Mouse (Mus musculus) neural tube, embryonic 12.5 days (tissue): ENCODE data around the gene Rap1b. TPM values are rescaled to one million over a fixed set of nuclear protein-coding genes. Genes with fewer than 3 reads are reported as not detected.

Source experiments
- ATAC-seq: fragments of 200-750 bp; cut with Nextera tagmentation; 2 replicates; pipeline ENCODE4 v1.8.0; 2017; ENCODE audit warnings: low read depth, mild to moderate bottlenecking, moderate TSS enrichment, moderate library complexity; ENCODE audit not compliant: low FRiP score
- H3K27ac ChIP-seq: fragments of 300-500 bp; sonication (generic); 2 replicates; pipeline ENCODE4 v1.5.1; 2016
- H3K27me3 ChIP-seq: fragments of 300-500 bp; sonication (generic); replicated peaks from 2 replicates; pipeline ENCODE4 v1.6.1; 2016; ENCODE audit warnings: mild to moderate bottlenecking
- H3K36me3 ChIP-seq: fragments of 300-500 bp; sonication (generic); 2 replicates; pipeline ENCODE4 v1.6.1; 2016; ENCODE audit warnings: mild to moderate bottlenecking
- H3K4me1 ChIP-seq: fragments of 300-500 bp; sonication (generic); 2 replicates; pipeline ENCODE4 v1.6.1; 2016
- H3K4me2 ChIP-seq: fragments of 300-500 bp; sonication (generic); replicated peaks from 2 replicates; pipeline ENCODE4 v1.6.1; 2016; ENCODE audit warnings: mild to moderate bottlenecking
- H3K4me3 ChIP-seq: fragments of 300-500 bp; sonication (generic); 2 replicates; pipeline ENCODE4 v1.5.1; 2016
- H3K9ac ChIP-seq: fragments of 300-500 bp; sonication (generic); 2 replicates; pipeline ENCODE4 v1.6.1; 2016; ENCODE audit warnings: mild to moderate bottlenecking
- H3K9me3 ChIP-seq: fragments of 300-500 bp; sonication (generic); 2 replicates; pipeline ENCODE4 v1.6.1; 2016; ENCODE audit warnings: mild to moderate bottlenecking
- WGBS: fragments of 180-500 bp; shearing (Covaris S2); methylation state at CpG from one replicate; pipeline ENCODE4 v1.1.7; 2016; 5-methylcytosine and 5-hydroxymethylcytosine counted together
- polyA plus RNA-seq: library from polyadenylated mRNA; unstranded; fragments of >200 nt; fragmentation: Nextera tagmentation; extraction: Ambion mirVana; gene quantifications from 2 replicates; pipeline ENCODE4 v1.2.1, GENCODE M21; 2016

Gene Rap1b
- polyA plus RNA-seq, 1 experiment from 2014 or later, result 156 TPM

GRCm38 (mm10) chr10:117779581-117780305 lies 66.1 kb downstream of the Rap1b start:
- Histone ChIP-seq H3K27ac (no peak overlapping the region), H3K9ac (no peak overlapping the region), H3K27me3 (no peaks in the 10 kb centered on the region), H3K4me3 (no peak overlapping the region), H3K36me3 (peaks cover 69% of the 10 kb centered on the region), H3K4me1 (no peaks in the 10 kb centered on the region), H3K4me2 (no peak overlapping the region), H3K9me3 (no peaks in the 10 kb centered on the region)
- 90% methylated on average over 8 of the region's 8 CpGs for WGBS
- no peak for ATAC-seq

GRCm38 (mm10) chr10:117778951-117779350 lies 66.9 kb downstream of the Rap1b start:
- Histone ChIP-seq H3K36me3 (peaks cover 70% of the 10 kb centered on the region), H3K9ac (no peak overlapping the region), H3K4me3 (no peak overlapping the region), H3K27me3 (no peaks in the 10 kb centered on the region), H3K27ac (no peak overlapping the region), H3K9me3 (no peaks in the 10 kb centered on the region), H3K4me2 (no peak overlapping the region), H3K4me1 (no peaks in the 10 kb centered on the region)
- ATAC-seq, result no peak
- 90% methylated on average over 4 of the region's 4 CpGs for WGBS

GRCm38 (mm10) chr10:117778328-117778910 lies 67.4 kb downstream of the Rap1b start:
- Histone ChIP-seq H3K4me1 (no peaks in the 10 kb centered on the region), H3K27me3 (no peaks in the 10 kb centered on the region), H3K36me3 (peaks cover 68% of the 10 kb centered on the region), H3K27ac (no peak overlapping the region), H3K4me2 (no peak overlapping the region), H3K4me3 (no peak overlapping the region), H3K9me3 (no peaks in the 10 kb centered on the region), H3K9ac (no peak overlapping the region)
- 92% methylated on average over 12 of the region's 12 CpGs for WGBS
- ATAC-seq, result no peak

- Histone ChIP-seq H3K36me3 (peaks cover 69% of the 10 kb centered on the region), H3K4me3 (no peak overlapping the region), H3K9me3 (no peaks in the 10 kb centered on the region), H3K4me1 (no peaks in the 10 kb centered on the region), H3K9ac (no peak overlapping the region), H3K27me3 (no peaks in the 10 kb centered on the region), H3K27ac (no peak overlapping the region), H3K4me2 (no peak overlapping the region)
- ATAC-seq, result no peak
- 96% methylated on average over 17 of the region's 17 CpGs for WGBS
Measured at GRCm38 (mm10) chr10:117777501-117778327, 68.1 kb downstream of the Rap1b start.

GRCm38 (mm10) chr10:117777103-117777470 lies 68.7 kb downstream of the Rap1b start:
- H3K27ac ChIP-seq, result no peak overlapping the region
- 98% methylated on average over 3 of the region's 3 CpGs for WGBS
- no peak for ATAC-seq
- H3K9ac ChIP-seq, result no peak overlapping the region
- peaks cover 69% of the 10 kb centered on the region for H3K36me3 ChIP-seq
- H3K9me3 ChIP-seq, result no peaks in the 10 kb centered on the region
- H3K4me2 ChIP-seq, result no peak overlapping the region
- no peaks in the 10 kb centered on the region for H3K4me1 ChIP-seq
- no peaks in the 10 kb centered on the region for H3K27me3 ChIP-seq
- H3K4me3 ChIP-seq, result no peak overlapping the region

- ATAC-seq, result no peak
- Histone ChIP-seq H3K4me2 (no peak overlapping the region), H3K27ac (no peak overlapping the region), H3K9me3 (no peaks in the 10 kb centered on the region), H3K9ac (no peak overlapping the region), H3K4me3 (no peak overlapping the region), H3K27me3 (no peaks in the 10 kb centered on the region), H3K4me1 (no peaks in the 10 kb centered on the region), H3K36me3 (peaks cover 67% of the 10 kb centered on the region)
- 95% methylated on average over 12 of the region's 12 CpGs for WGBS
Measured at GRCm38 (mm10) chr10:117776281-117777102, 69.3 kb downstream of the Rap1b start.

GRCm38 (mm10) chr10:117775401-117776144 lies 70.3 kb downstream of the Rap1b start:
- no peak overlapping the region for H3K4me3 ChIP-seq
- no peaks in the 10 kb centered on the region for H3K9me3 ChIP-seq
- ATAC-seq, result no peak
- no peak overlapping the region for H3K4me2 ChIP-seq
- no peaks in the 10 kb centered on the region for H3K4me1 ChIP-seq
- H3K27ac ChIP-seq, result no peak overlapping the region
- no peaks in the 10 kb centered on the region for H3K27me3 ChIP-seq
- WGBS, result 92% methylated on average over 6 of the region's 6 CpGs
- H3K36me3 ChIP-seq, result peaks cover 67% of the 10 kb centered on the region
- H3K9ac ChIP-seq, result no peak overlapping the region

- Histone ChIP-seq H3K9ac (no peak overlapping the region), H3K27me3 (no peaks in the 10 kb centered on the region), H3K27ac (no peak overlapping the region), H3K9me3 (no peaks in the 10 kb centered on the region), H3K4me1 (no peaks in the 10 kb centered on the region), H3K4me2 (no peak overlapping the region), H3K36me3 (peaks cover 70% of the 10 kb centered on the region), H3K4me3 (no peak overlapping the region)
- ATAC-seq, result no peak
- 98% methylated on average over 1 of the region's 1 CpGs for WGBS
Measured at GRCm38 (mm10) chr10:117774817-117775120, 71.1 kb downstream of the Rap1b start.

- no peaks in the 10 kb centered on the region for H3K4me1 ChIP-seq
- 95% methylated on average over 22 of the region's 22 CpGs for WGBS
- peaks cover 74% of the 10 kb centered on the region for H3K36me3 ChIP-seq
Measured at GRCm38 (mm10) chr10:117774011-117774816, 71.6 kb downstream of the Rap1b start.

GRCm38 (mm10) chr10:117773106-117773720 lies 72.6 kb downstream of the Rap1b start:
- Histone ChIP-seq H3K27me3 (no peaks in the 10 kb centered on the region), H3K4me2 (no peak overlapping the region), H3K36me3 (peaks cover 71% of the 10 kb centered on the region), H3K4me1 (no peaks in the 10 kb centered on the region), H3K27ac (no peak overlapping the region), H3K4me3 (no peak overlapping the region), H3K9ac (no peak overlapping the region), H3K9me3 (no peaks in the 10 kb centered on the region)
- WGBS, result 93% methylated on average over 7 of the region's 7 CpGs
- ATAC-seq, result no peak

More at GRCm38 (mm10) chr10:117774011-117774816, 71.6 kb downstream of the Rap1b start:
- Histone ChIP-seq H3K27ac (no peak overlapping the region), H3K4me3 (no peak overlapping the region), H3K27me3 (no peaks in the 10 kb centered on the region), H3K9ac (no peak overlapping the region), H3K4me2 (no peak overlapping the region), H3K9me3 (no peaks in the 10 kb centered on the region)
- ATAC-seq, result no peak
